ENCODE assay signal across 19 mouse cellular contexts in genomic region chr10:32018385-32018784, GRCm38 (mm10).
"Had no signal": no experiment of that assay in that cellular context is flagged by ENCODE, and none has a peak within 500 bp of the region (broad histone marks: within the 10 kb centered on the region; RNA-seq: fewer than 3 reads in every experiment).

No protein-coding gene starts in this region.

- H3K4me2 ChIP-seq: limb, embryonic 12.5 days; limb, embryonic 15.5 days; liver, embryonic 11.5 days; midbrain, embryonic 12.5 days; midbrain, embryonic 15.5 days; neural tube, embryonic 12.5 days; neural tube, embryonic 15.5 days had no signal

- H3K9ac ChIP-seq: limb, embryonic 12.5 days; limb, embryonic 15.5 days; liver, embryonic 14.5 days; liver, postnatal 0 days; midbrain, embryonic 12.5 days; midbrain, embryonic 15.5 days; neural tube, embryonic 12.5 days; neural tube, embryonic 15.5 days had no signal

- H3K9me3 ChIP-seq: limb, embryonic 12.5 days; limb, embryonic 15.5 days; midbrain, embryonic 12.5 days; midbrain, embryonic 15.5 days; neural tube, embryonic 12.5 days; neural tube, embryonic 15.5 days had no signal

- H3K4me3 ChIP-seq: limb, embryonic 12.5 days; limb, embryonic 15.5 days; midbrain, embryonic 12.5 days; midbrain, embryonic 15.5 days; neural tube, embryonic 12.5 days; neural tube, embryonic 15.5 days had no signal

- DNase-seq: kidney, adult 18-20 months; kidney, adult 9 months; kidney, postnatal 14 days; kidney, postnatal 4 days; left cerebral cortex, postnatal 4 days; liver, postnatal 0 days; right cerebral cortex, adult 18-20 months; right cerebral cortex, postnatal 14 days; thymus, adult 18-20 months; thymus, postnatal 36 days had no signal

- H3K27me3 ChIP-seq: limb, embryonic 12.5 days; limb, embryonic 15.5 days; midbrain, embryonic 12.5 days; midbrain, embryonic 15.5 days; neural tube, embryonic 12.5 days; neural tube, embryonic 15.5 days had no signal

- H3K36me3 ChIP-seq: limb, embryonic 12.5 days; limb, embryonic 15.5 days; midbrain, embryonic 12.5 days; midbrain, embryonic 15.5 days; neural tube, embryonic 12.5 days; neural tube, embryonic 15.5 days had no signal

- H3K4me1 ChIP-seq: limb, embryonic 12.5 days; limb, embryonic 15.5 days; midbrain, embryonic 12.5 days; midbrain, embryonic 15.5 days; neural tube, embryonic 12.5 days; neural tube, embryonic 15.5 days had no signal

- H3K27ac ChIP-seq: limb, embryonic 12.5 days; limb, embryonic 15.5 days; liver, embryonic 14.5 days; macrophage; midbrain, embryonic 12.5 days; midbrain, embryonic 15.5 days; neural tube, embryonic 12.5 days; neural tube, embryonic 15.5 days had no signal

- ATAC-seq: liver, postnatal 0 days; midbrain, embryonic 15.5 days had no signal
